In the genomic region with DNA sequence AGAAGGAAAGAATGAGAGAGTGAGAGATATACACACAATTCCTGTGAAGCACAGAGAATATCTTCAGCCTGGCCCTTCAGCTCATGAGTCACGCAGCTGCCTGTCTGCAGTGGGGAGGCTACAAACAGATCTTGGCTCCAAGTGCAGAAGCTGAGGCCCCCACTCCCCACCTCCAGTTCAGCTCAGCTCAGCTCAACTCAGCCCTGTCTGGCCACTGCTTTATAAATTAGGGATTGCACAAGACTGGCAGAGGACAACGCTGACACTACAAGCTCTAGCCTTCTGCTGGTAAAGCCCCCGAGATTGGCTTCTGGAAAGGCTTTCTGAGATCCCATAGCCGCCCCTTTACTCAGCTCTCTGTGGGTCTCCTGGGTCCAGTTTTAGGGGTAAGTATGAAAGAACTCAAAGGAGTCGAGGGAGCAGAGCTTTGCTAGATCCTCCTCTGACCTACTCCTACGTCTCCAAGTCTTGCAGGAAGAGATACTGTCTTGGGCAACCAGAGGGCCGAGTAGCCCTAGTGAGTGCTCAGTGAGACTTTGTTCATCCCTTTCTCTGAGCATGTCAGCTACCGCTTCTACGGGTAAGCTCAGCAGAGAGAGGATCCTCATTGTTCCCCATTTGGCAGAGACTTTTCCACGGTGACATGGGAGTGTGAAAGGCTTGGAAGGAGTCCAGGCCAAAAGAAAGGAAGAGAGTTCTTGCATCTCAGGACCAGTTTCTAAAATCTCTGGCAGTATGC, we compare ENCODE assay signal across 9 mouse cellular contexts. TPM values are rescaled to one million over a fixed set of nuclear protein-coding genes. Genes with fewer than 3 reads are reported as not detected.
DNase-seq lines count a peak whose midpoint lies in the region; ATAC-seq lines count a peak whose summit lies in the region.
"Had no signal": no experiment of that assay in that cellular context is flagged by ENCODE, and none has a peak within 500 bp of the region (broad histone marks: within the 10 kb centered on the region; RNA-seq: fewer than 3 reads in every experiment).

No protein-coding gene starts in this region.

- WGBS in kidney, embryonic 16.5 days: 82% methylated on average over 10 of the region's 10 CpGs
- 43% methylated on average over 10 of the region's 10 CpGs for WGBS in lung, embryonic 16.5 days
- WGBS in forebrain, embryonic 13.5 days: 75% methylated on average over 10 of the region's 10 CpGs

- no peak for ATAC-seq in kidney, embryonic 16.5 days (ENCODE audit: low FRiP score, low TSS enrichment)
- ATAC-seq in granulocyte monocyte progenitor cell, adult 5-6 weeks (replicated peaks; ENCODE audit: poor library complexity, severe bottlenecking): 0 out of 2 replicates have a peak, but pooled peaks have one; percentile 26
- ATAC-seq in lung, embryonic 16.5 days (ENCODE audit: low read depth): peak; percentile 93
- ATAC-seq in forebrain, embryonic 13.5 days: no peak
- ATAC-seq: midbrain, embryonic 13.5 days had no signal

- DNase-seq in kidney, adult 8-10 months: no peak
- peak; percentile 73 for DNase-seq in adipocyte (ENCODE audit: low spot score)
- DNase-seq in cerebellum, adult 9-10 months: no peak
- DNase-seq in cerebellum, postnatal 25 days: no peak

- peak overlapping the region; percentile 17; the same call in 1 of the 2 replicates for H3K27ac ChIP-seq in kidney, embryonic 16.5 days (ENCODE audit: low read length)
- H3K27ac ChIP-seq in lung, embryonic 16.5 days (ENCODE audit: low read length): peak overlapping the region; percentile 87
- no peak overlapping the region for H3K27ac ChIP-seq in forebrain, embryonic 13.5 days
- H3K27ac ChIP-seq: midbrain, embryonic 13.5 days had no signal

- peaks cover 16% of the 10 kb centered on the region for H3K36me3 ChIP-seq in kidney, embryonic 16.5 days (ENCODE audit: insufficient read depth, low read length)
- peaks cover 14% of the 10 kb centered on the region for H3K36me3 ChIP-seq in lung, embryonic 16.5 days (ENCODE audit: control insufficient read depth, insufficient read depth, low read length)
- 0 out of 2 replicates have a peak, but pooled peaks cover 5% of the 10 kb centered on the region for H3K36me3 ChIP-seq in forebrain, embryonic 13.5 days (ENCODE audit: poor library complexity, severe bottlenecking)

- no peak overlapping the region for H3K4me3 ChIP-seq in kidney, embryonic 16.5 days (ENCODE audit: low read length)
- H3K4me3 ChIP-seq in lung, embryonic 16.5 days (ENCODE audit: low read length): no peak overlapping the region
- no peak overlapping the region for H3K4me3 ChIP-seq in forebrain, embryonic 13.5 days
- H3K4me3 ChIP-seq: midbrain, embryonic 13.5 days had no signal

- no peak overlapping the region for H3K9ac ChIP-seq in kidney, embryonic 16.5 days (replicated peaks; ENCODE audit: low read length)
- H3K9ac ChIP-seq in lung, embryonic 16.5 days (ENCODE audit: low read length): no peak overlapping the region
- no peak overlapping the region for H3K9ac ChIP-seq in forebrain, embryonic 13.5 days
- H3K9ac ChIP-seq: midbrain, embryonic 13.5 days had no signal

- H3K4me2 ChIP-seq in kidney, embryonic 16.5 days (replicated peaks; ENCODE audit: low read depth, low read length): no peak overlapping the region
- H3K4me2 ChIP-seq in lung, embryonic 16.5 days (ENCODE audit: low read depth, low read length): no peak overlapping the region
- no peak overlapping the region for H3K4me2 ChIP-seq in forebrain, embryonic 13.5 days
- H3K4me2 ChIP-seq: midbrain, embryonic 13.5 days had no signal

- no peaks in the 10 kb centered on the region for H3K9me3 ChIP-seq in kidney, embryonic 16.5 days (ENCODE audit: low read length)
- H3K9me3 ChIP-seq in lung, embryonic 16.5 days (ENCODE audit: control insufficient read depth, low read length): no peaks in the 10 kb centered on the region
- H3K9me3 ChIP-seq in forebrain, embryonic 13.5 days (replicated peaks): no peaks in the 10 kb centered on the region
- H3K9me3 ChIP-seq: midbrain, embryonic 13.5 days had no signal

- no peaks in the 10 kb centered on the region for H3K27me3 ChIP-seq in kidney, embryonic 16.5 days (ENCODE audit: insufficient read depth, low read length)
- no peaks in the 10 kb centered on the region for H3K27me3 ChIP-seq in lung, embryonic 16.5 days (ENCODE audit: control insufficient read depth, insufficient read depth, low read depth, low read length)
- H3K27me3 ChIP-seq in forebrain, embryonic 13.5 days: no peaks in the 10 kb centered on the region
- H3K27me3 ChIP-seq: midbrain, embryonic 13.5 days had no signal

- no peaks in the 10 kb centered on the region for H3K4me1 ChIP-seq in kidney, embryonic 16.5 days (ENCODE audit: insufficient read depth, low read length)
- H3K4me1 ChIP-seq in lung, embryonic 16.5 days (replicated peaks; ENCODE audit: control insufficient read depth, insufficient read depth, low read length): peaks cover 22% of the 10 kb centered on the region
- peaks cover 6% of the 10 kb centered on the region; the same call in 1 of the 2 replicates for H3K4me1 ChIP-seq in forebrain, embryonic 13.5 days
- H3K4me1 ChIP-seq: midbrain, embryonic 13.5 days had no signal

RNA-seq across cellular contexts. Expression of gene Rpl27a, which starts 26.5 kb away (rescaled TPM):
- 122 and 129 TPM in 2 replicates for polyA plus RNA-seq in kidney, embryonic 16.5 days (2015; fragmentation: Nextera tagmentation; extraction: Ambion mirVana)
- 686 and 801 TPM in 2 replicates for total RNA-seq in granulocyte monocyte progenitor cell, adult 5-6 weeks (2014; fragmentation: Nextera tagmentation)
- 939 and 1,342 TPM in 2 replicates for total RNA-seq in granulocyte monocyte progenitor cell, adult 5-6 weeks (2017)
- 126 and 134 TPM in 2 replicates for polyA plus RNA-seq in lung, embryonic 16.5 days (2015; fragmentation: Nextera tagmentation; extraction: Ambion mirVana)
- 106 TPM in 2 replicates for polyA plus RNA-seq in forebrain, embryonic 13.5 days (2015; fragmentation: Nextera tagmentation; extraction: Ambion mirVana)

RNA-seq across cellular contexts. Expression of gene Trim66, which starts 37.5 kb away (rescaled TPM):
- 0.03 TPM in 1 of 2 replicates, not detected in the other for polyA plus RNA-seq in kidney, embryonic 16.5 days (2015; fragmentation: Nextera tagmentation; extraction: Ambion mirVana)
- total RNA-seq in granulocyte monocyte progenitor cell, adult 5-6 weeks (2014; fragmentation: Nextera tagmentation): 0.11 TPM in 1 of 2 replicates, not detected in the other
- total RNA-seq in granulocyte monocyte progenitor cell, adult 5-6 weeks (2017): 0.09 TPM in 1 of 2 replicates, not detected in the other
- 0.03 and 0.13 TPM in 2 replicates for polyA plus RNA-seq in lung, embryonic 16.5 days (2015; fragmentation: Nextera tagmentation; extraction: Ambion mirVana)
- polyA plus RNA-seq in forebrain, embryonic 13.5 days (2015; fragmentation: Nextera tagmentation; extraction: Ambion mirVana): 0.34 and 0.46 TPM in 2 replicates

Comparison
In these comparisons a context has a peak if more than half of its experiments do, and no peak if none do; other contexts are left out.
1. ATAC-seq: peak in granulocyte monocyte progenitor cell, adult 5-6 weeks (single experiment) and lung, embryonic 16.5 days (single experiment); none in kidney, embryonic 16.5 days (single experiment) and forebrain, embryonic 13.5 days (single experiment).